Mouse (Mus musculus) forebrain, embryonic 14.5 days (tissue): ENCODE measurements around the gene Wdr70. TPM values are rescaled to one million over a fixed set of nuclear protein-coding genes. Genes with fewer than 3 reads are reported as not detected.

ENCODE experiments used
- ATAC-seq: fragments of 200-750 bp; cut with Nextera tagmentation; 2 replicates; pipeline ENCODE4 v1.8.0; 2017; ENCODE audit warnings: mild to moderate bottlenecking, moderate library complexity
- DNase-seq: peaks from one replicate; pipeline ENCODE4 v3.0.0-alpha.2; 2015; ENCODE audit warnings: low spot score
- H3K27ac ChIP-seq: fragments of 300-500 bp; sonication (generic); 2 replicates; pipeline ENCODE4 v1.5.1; 2014; ENCODE audit warnings: low read depth, mild to moderate bottlenecking, control low read depth, low read length, moderate library complexity
- H3K27me3 ChIP-seq: fragments of 300-500 bp; sonication (generic); replicated peaks from 2 replicates; pipeline ENCODE4 v1.6.1; 2014; ENCODE audit warnings: low read length, control low read depth, mixed read lengths; ENCODE audit not compliant: control insufficient read depth, insufficient read depth
- H3K36me3 ChIP-seq: fragments of 300-500 bp; sonication (generic); 2 replicates; pipeline ENCODE4 v1.6.1; 2014; ENCODE audit warnings: low read length, control low read depth; ENCODE audit not compliant: control insufficient read depth, insufficient read depth
- H3K4me1 ChIP-seq: fragments of 300-500 bp; sonication (generic); 2 replicates; pipeline ENCODE4 v1.6.1; 2014; ENCODE audit warnings: antibody characterized with exemption, low read length, control low read depth; ENCODE audit not compliant: control insufficient read depth, insufficient read depth
- H3K4me2 ChIP-seq: fragments of 300-500 bp; sonication (generic); 2 replicates; pipeline ENCODE4 v1.6.1; 2014; ENCODE audit warnings: mild to moderate bottlenecking, control low read depth, low read length
- H3K4me3 ChIP-seq: fragments of 300-500 bp; sonication (generic); 2 replicates; pipeline ENCODE4 v1.5.1; 2014; ENCODE audit warnings: low read depth, low read length, control low read depth
- H3K9ac ChIP-seq: fragments of 300-500 bp; sonication (generic); 2 replicates; pipeline ENCODE4 v1.6.1; 2014; ENCODE audit warnings: mild to moderate bottlenecking, low read length, control low read depth, moderate library complexity
- H3K9me3 ChIP-seq: fragments of 300-500 bp; sonication (generic); replicated peaks from 2 replicates; pipeline ENCODE4 v1.6.1; 2016; ENCODE audit warnings: low read length, control low read depth, mixed read lengths; ENCODE audit not compliant: control insufficient read depth
- WGBS: fragments of 180-500 bp; shearing (Covaris S2); extraction: QIAGEN DNeasy Blood & Tissue Kit; methylation state at CpG from one replicate; pipeline ENCODE4 v1.1.7; 2014; 5-methylcytosine and 5-hydroxymethylcytosine counted together
- microRNA-seq: library from miRNA; unstranded; fragments of <30 nt; microRNA quantifications from one replicate; pipeline ENCODE4, GENCODE M21; 2016
- polyA plus RNA-seq: library from polyadenylated mRNA; unstranded; fragments of >200 nt; fragmentation: Nextera tagmentation; extraction: Ambion mirVana; gene quantifications from 2 replicates; pipeline ENCODE4 v1.2.1, GENCODE M21; 2014

The Wdr70 gene
- polyA plus RNA-seq, 1 experiment from 2014 or later, result 69.0 TPM

GRCm38 (mm10) chr15:7842398-7842797, 256.6 kb downstream of the Wdr70 start:
- ATAC-seq, result no peak
- no peak overlapping the region for H3K27ac ChIP-seq

GRCm38 (mm10) chr15:7841664-7842063, 257.3 kb downstream of the Wdr70 start:
- Histone ChIP-seq H3K4me3 (no peak overlapping the region), H3K27ac (no peak overlapping the region), H3K4me1 (no peaks in the 10 kb centered on the region), H3K27me3 (no peaks in the 10 kb centered on the region), H3K9ac (no peak overlapping the region), H3K4me2 (no peak overlapping the region), H3K36me3 (no peaks in the 10 kb centered on the region), H3K9me3 (no peaks in the 10 kb centered on the region)
- DNase-seq (no peak), ATAC-seq (no peak)
- 84% methylated on average over 1 of the region's 1 CpGs for whole genome bisulfite sequencing

More at GRCm38 (mm10) chr15:7842398-7842797, 256.6 kb downstream of the Wdr70 start:
- 85% methylated on average over 4 of the region's 4 CpGs for WGBS
- Histone ChIP-seq H3K9me3 (no peaks in the 10 kb centered on the region), H3K4me1 (no peaks in the 10 kb centered on the region), H3K27me3 (no peaks in the 10 kb centered on the region), H3K36me3 (no peaks in the 10 kb centered on the region), H3K9ac (no peak overlapping the region), H3K4me2 (no peak overlapping the region), H3K4me3 (no peak overlapping the region)
- DNase-seq, result no peak

GRCm38 (mm10) chr15:7838921-7839309, 260.1 kb downstream of the Wdr70 start:
- H3K4me3 ChIP-seq, result no peak overlapping the region
- no peak overlapping the region for H3K4me2 ChIP-seq
- no peaks in the 10 kb centered on the region for H3K27me3 ChIP-seq
- no peak for DNase-seq
- no peaks in the 10 kb centered on the region for H3K4me1 ChIP-seq
- H3K27ac ChIP-seq, result no peak overlapping the region
- no peak for ATAC-seq
- 81% methylated on average over 7 of the region's 7 CpGs for WGBS
- H3K9me3 ChIP-seq, result no peaks in the 10 kb centered on the region
- no peaks in the 10 kb centered on the region for H3K36me3 ChIP-seq
- no peak overlapping the region for H3K9ac ChIP-seq

GRCm38 (mm10) chr15:7838060-7838920, 260.7 kb downstream of the Wdr70 start:
- Histone ChIP-seq H3K27me3 (no peaks in the 10 kb centered on the region), H3K36me3 (no peaks in the 10 kb centered on the region), H3K9ac (no peak overlapping the region), H3K9me3 (no peaks in the 10 kb centered on the region), H3K4me1 (no peaks in the 10 kb centered on the region), H3K4me3 (no peak overlapping the region), H3K27ac (no peak overlapping the region), H3K4me2 (no peak overlapping the region)
- DNase-seq (no peak), ATAC-seq (no peak)
- 85% methylated on average over 8 of the region's 8 CpGs for WGBS

GRCm38 (mm10) chr15:7835404-7835803, 263.6 kb downstream of the Wdr70 start:
- Histone ChIP-seq H3K9ac (no peak overlapping the region), H3K9me3 (no peaks in the 10 kb centered on the region), H3K27ac (no peak overlapping the region), H3K27me3 (no peaks in the 10 kb centered on the region), H3K4me1 (no peaks in the 10 kb centered on the region), H3K4me3 (no peak overlapping the region), H3K36me3 (no peaks in the 10 kb centered on the region), H3K4me2 (no peak overlapping the region)
- ATAC-seq (no peak), DNase-seq (no peak)
- 93% methylated on average over 9 of the region's 9 CpGs for WGBS

GRCm38 (mm10) chr15:7825530-7825929, 273.5 kb downstream of the Wdr70 start:
- H3K9ac ChIP-seq, result no peak overlapping the region
- 52% methylated on average over 6 of the region's 6 CpGs for WGBS
- no peak for DNase-seq
- no peaks in the 10 kb centered on the region for H3K36me3 ChIP-seq
- peak; percentile 62; the same call in 1 of the 2 replicates for ATAC-seq
- H3K27ac ChIP-seq, result no peak overlapping the region
- no peaks in the 10 kb centered on the region for H3K9me3 ChIP-seq
- H3K4me2 ChIP-seq, result no peak overlapping the region
- no peaks in the 10 kb centered on the region for H3K4me1 ChIP-seq
- no peaks in the 10 kb centered on the region for H3K27me3 ChIP-seq
- H3K4me3 ChIP-seq, result no peak overlapping the region

- WGBS, result 65% methylated on average over 6 of the region's 6 CpGs
- Histone ChIP-seq H3K9me3 (no peaks in the 10 kb centered on the region), H3K4me1 (no peaks in the 10 kb centered on the region), H3K36me3 (no peaks in the 10 kb centered on the region), H3K4me2 (no peak overlapping the region), H3K27me3 (peaks cover 3% of the 10 kb centered on the region; the same call in 1 of the 2 replicates), H3K4me3 (no peak overlapping the region), H3K27ac (no peak overlapping the region), H3K9ac (no peak overlapping the region)
- DNase-seq (no peak), ATAC-seq (no peak)
Measured at GRCm38 (mm10) chr15:7823886-7824285, 275.1 kb downstream of the Wdr70 start.

Small RNAs within 50 kb of the gene (microRNA-seq; reads per million reads assigned to microRNA genes)
- not detected for gene Gm27529

Other genes starting within 250 kb of the Wdr70 start
- gene Nup155, start 10.1 kb upstream of the Wdr70 start, polyA plus RNA-seq, result 11.0 and 14.0 TPM in 2 replicates
- 13.4 and 20.6 TPM in 2 replicates for gene Cplane1, start 69.9 kb upstream of the Wdr70 start, polyA plus RNA-seq